Mouse (Mus musculus) megakaryocyte, embryonic 14.5 days (primary cell): ENCODE measurements around the gene Dctn5. TPM values are rescaled to one million over a fixed set of nuclear protein-coding genes. Genes with fewer than 3 reads are reported as not detected.

Experiments used
- H3K27me3 ChIP-seq: replicated peaks from 2 replicates; pipeline ENCODE3; 2012; ENCODE audit warnings: inconsistent platforms
- H3K36me3 ChIP-seq: replicated peaks from 2 replicates; pipeline ENCODE3; 2012; ENCODE audit warnings: low read length, inconsistent platforms, mixed read lengths
- H3K4me1 ChIP-seq: 2 replicates; pipeline ENCODE4 v1.6.1; 2012; ENCODE audit warnings: inconsistent platforms
- H3K4me3 ChIP-seq: replicated peaks from 2 replicates; pipeline ENCODE3; 2012; ENCODE audit warnings: moderate library complexity, mild to moderate bottlenecking, inconsistent platforms
- H3K9me3 ChIP-seq: 2 replicates; pipeline ENCODE4 v1.6.1; 2012; ENCODE audit warnings: inconsistent platforms
- FLI1 ChIP-seq: IDR thresholded peaks from 2 replicates; pipeline ENCODE4 v1.6.1; 2012; ENCODE audit warnings: low read length, inconsistent platforms, mixed read lengths
- GATA1 ChIP-seq: IDR thresholded peaks from 3 replicates; pipeline ENCODE4 v1.6.1; 2012; ENCODE audit warnings: mixed read lengths, low read length, inconsistent platforms, borderline replicate concordance
- polyA plus RNA-seq: library from polyadenylated mRNA; stranded (reverse); fragments of >175 nt; gene quantifications from 2 replicates; pipeline ENCODE4 v1.2.3, GENCODE M21; 2012; ENCODE audit warnings: low replicate concordance; ENCODE audit not compliant: insufficient read depth

Dctn5 gene
- polyA plus RNA-seq, 1 experiment: 7.6 TPM

DNA sequence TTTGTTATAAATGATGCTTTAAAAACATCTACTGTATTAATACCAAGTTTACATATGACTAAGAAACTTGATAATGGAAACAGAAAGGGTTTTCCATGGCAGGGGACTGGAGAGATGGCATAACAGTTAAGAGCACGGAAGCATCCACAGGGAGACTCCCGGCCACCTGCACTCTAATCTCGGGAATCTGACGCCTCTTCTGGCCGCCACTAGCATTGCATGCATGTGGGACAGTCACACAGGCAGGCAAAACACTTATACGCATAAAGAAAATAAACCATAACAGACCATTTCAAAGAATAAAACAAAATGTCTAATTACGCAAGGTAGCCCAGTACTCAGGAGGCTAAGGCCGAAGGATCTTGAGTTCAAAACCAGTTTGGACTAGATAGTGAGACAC lies 7.2 kb upstream of the Dctn5 start:
- peaks cover 95% of the 10 kb centered on the region for H3K36me3 ChIP-seq
- no peak overlapping the region for H3K4me3 ChIP-seq
- H3K27me3 ChIP-seq: no peaks in the 10 kb centered on the region
- H3K4me1 ChIP-seq: peaks cover 20% of the 10 kb centered on the region
- TF ChIP-seq FLI1: no peak
- no peaks in the 10 kb centered on the region for H3K9me3 ChIP-seq

DNA sequence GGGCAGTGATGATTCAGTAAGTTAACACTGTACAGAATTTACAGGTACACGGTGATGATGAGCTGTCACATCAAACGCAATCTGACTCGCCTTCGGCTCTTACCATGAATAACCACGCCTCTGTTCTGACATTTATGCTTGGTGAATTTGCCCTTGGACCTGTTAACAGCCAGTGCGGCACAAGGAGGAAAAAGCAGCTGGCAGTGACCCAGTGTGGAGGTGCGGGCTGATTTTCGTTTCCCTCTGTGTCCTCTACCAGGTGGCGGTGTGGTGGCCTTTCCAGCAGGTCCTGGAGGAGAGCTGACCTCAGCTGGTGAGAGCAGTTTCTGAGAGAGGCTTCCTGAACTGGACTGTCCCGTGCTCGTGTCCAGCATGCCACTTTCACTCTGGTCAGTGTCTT lies 5.9 kb upstream of the Dctn5 start:
- H3K27me3 ChIP-seq: no peaks in the 10 kb centered on the region
- H3K36me3 ChIP-seq: peaks cover 83% of the 10 kb centered on the region
- no peaks in the 10 kb centered on the region for H3K9me3 ChIP-seq
- no peak for TF ChIP-seq GATA1
- no peak for TF ChIP-seq FLI1
- H3K4me3 ChIP-seq: no peak overlapping the region
- peaks cover 33% of the 10 kb centered on the region for H3K4me1 ChIP-seq

DNA sequence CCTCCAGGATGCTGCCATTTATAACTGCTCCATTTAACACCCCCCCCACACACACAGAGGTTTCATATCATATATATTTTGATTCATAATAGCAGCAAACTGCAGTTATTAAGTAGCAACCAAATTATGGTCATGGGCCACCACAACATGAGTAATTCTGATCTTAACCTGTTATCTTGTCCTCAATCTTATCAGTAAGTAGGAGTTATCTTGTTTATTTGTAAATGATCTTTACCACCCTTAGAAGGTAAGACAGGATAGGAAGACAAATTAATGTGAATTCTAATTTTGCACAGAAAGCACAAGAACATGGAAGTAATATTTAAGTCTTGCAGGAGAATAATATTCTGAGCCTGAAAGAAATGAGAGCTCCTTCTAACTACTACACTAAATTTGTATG lies 1.0 kb upstream of the Dctn5 start:
- Histone ChIP-seq H3K9me3 (no peaks in the 10 kb centered on the region), H3K4me1 (peaks cover 39% of the 10 kb centered on the region), H3K4me3 (peak overlapping the region; percentile 97), H3K27me3 (no peaks in the 10 kb centered on the region), H3K36me3 (peaks cover 57% of the 10 kb centered on the region)
- TF ChIP-seq GATA1 (0 out of 3 replicates have a peak, but pooled peaks have one; percentile 12), FLI1 (no peak)

DNA sequence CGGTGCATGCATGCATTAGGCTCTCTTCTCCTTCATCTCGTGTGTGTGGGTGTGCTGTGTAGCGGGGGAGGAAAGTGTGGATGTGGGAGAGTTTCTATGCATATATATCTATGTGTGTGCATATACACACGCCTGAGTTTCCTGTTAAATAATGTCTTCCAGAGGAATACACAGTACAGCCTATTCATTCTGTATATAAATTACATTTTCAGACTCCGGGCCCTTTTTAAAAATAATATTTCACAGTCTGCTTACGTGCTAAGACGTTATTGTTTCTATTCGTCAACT lies 441 bp downstream of the Dctn5 start:
- H3K9me3 ChIP-seq: no peaks in the 10 kb centered on the region
- peaks cover 42% of the 10 kb centered on the region for H3K4me1 ChIP-seq
- no peak for TF ChIP-seq GATA1
- no peak for TF ChIP-seq FLI1
- peaks cover 56% of the 10 kb centered on the region for H3K36me3 ChIP-seq
- no peaks in the 10 kb centered on the region for H3K27me3 ChIP-seq
- H3K4me3 ChIP-seq: peak overlapping the region; percentile 97

DNA sequence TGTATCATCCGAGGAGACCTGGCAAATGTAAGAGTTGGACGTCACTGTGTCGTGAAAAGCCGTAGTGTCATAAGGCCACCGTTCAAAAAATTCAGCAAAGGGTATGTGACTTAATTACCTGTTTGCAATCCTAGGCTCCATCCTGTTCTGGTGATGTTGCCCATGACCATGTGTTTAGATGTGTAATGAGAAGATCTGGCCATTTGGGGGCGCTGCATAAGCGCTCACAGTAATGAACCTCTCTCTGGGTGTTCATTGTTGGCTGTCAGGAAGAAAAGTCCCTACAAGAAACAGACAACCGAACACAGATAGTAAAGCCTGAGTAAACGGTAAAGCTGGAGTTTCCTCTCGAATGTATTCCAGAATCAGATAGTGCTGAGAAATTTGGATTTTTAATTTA lies 2.2 kb downstream of the Dctn5 start:
- TF ChIP-seq GATA1 (no peak), FLI1 (no peak)
- Histone ChIP-seq H3K27me3 (no peaks in the 10 kb centered on the region), H3K9me3 (no peaks in the 10 kb centered on the region), H3K36me3 (peaks cover 57% of the 10 kb centered on the region), H3K4me3 (no peak overlapping the region), H3K4me1 (peaks cover 42% of the 10 kb centered on the region)

DNA sequence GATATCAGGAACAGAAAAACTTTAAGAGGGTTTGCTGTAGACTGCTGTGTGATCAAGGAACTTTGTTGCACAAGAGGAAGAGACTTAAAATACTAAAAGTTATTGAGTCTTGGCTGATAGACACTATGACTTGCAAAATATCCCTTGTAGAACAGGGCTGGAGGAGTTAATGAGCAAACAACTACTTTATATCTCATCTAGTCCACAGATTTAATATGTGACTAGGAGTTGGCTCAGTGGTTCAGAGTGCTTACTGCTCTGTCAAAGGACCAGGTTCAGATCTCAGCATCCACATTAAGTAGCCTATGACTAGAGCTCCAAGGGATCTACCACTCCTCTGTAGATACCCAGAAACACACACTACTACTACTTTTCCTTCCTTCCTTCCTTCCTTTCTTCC lies 4.2 kb downstream of the Dctn5 start:
- Histone ChIP-seq H3K4me3 (no peak overlapping the region), H3K4me1 (peaks cover 23% of the 10 kb centered on the region), H3K36me3 (peaks cover 73% of the 10 kb centered on the region), H3K9me3 (no peaks in the 10 kb centered on the region), H3K27me3 (no peaks in the 10 kb centered on the region)
- no peak for TF ChIP-seq GATA1
- TF ChIP-seq FLI1: no peak

DNA sequence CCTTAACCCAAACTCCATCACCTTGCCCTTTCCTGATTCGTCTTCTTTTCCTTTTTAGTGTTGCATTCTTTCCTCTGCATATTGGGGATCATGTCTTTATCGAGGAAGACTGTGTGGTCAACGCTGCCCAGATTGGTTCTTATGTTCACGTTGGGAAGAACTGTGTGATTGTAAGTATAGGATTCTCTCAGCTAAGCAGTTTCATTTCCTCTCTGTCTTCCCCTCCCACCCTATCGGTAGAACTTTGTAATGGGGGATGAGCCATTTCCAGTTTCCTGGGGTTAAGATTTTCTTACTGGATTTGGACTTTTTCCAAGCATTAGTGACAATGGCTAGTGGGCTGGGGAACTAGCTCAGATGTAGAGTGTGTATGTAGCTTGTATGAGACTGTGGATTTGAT lies 5.3 kb downstream of the Dctn5 start:
- TF ChIP-seq GATA1: no peak
- TF ChIP-seq FLI1: no peak
- no peak overlapping the region for H3K4me3 ChIP-seq
- H3K36me3 ChIP-seq: peaks cover 85% of the 10 kb centered on the region
- H3K9me3 ChIP-seq: no peaks in the 10 kb centered on the region
- H3K4me1 ChIP-seq: peaks cover 23% of the 10 kb centered on the region
- no peaks in the 10 kb centered on the region for H3K27me3 ChIP-seq

DNA sequence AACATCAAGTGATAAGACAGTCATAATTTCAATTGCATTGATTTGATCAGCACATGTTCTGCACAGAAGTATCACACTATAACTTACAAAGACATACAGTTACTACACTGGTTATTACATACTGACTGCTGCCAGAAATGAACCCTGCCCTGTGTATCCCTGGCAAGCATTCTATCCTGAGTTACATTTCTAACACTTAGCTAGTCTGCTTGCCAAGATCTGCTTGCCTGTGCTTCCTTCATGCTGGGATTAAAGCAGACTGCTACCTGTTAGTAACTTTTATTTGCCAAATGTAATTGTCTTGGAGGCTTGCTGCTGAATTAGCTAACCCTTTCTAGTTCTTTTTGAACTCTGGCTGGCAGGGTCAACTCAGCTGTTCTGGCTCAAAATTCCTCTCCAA lies 8.2 kb downstream of the Dctn5 start:
- no peak overlapping the region for H3K4me3 ChIP-seq
- peaks cover 96% of the 10 kb centered on the region for H3K36me3 ChIP-seq
- no peaks in the 10 kb centered on the region for H3K9me3 ChIP-seq
- TF ChIP-seq FLI1 (no peak), GATA1 (no peak)
- H3K27me3 ChIP-seq: no peaks in the 10 kb centered on the region
- H3K4me1 ChIP-seq: peaks cover 9% of the 10 kb centered on the region

DNA sequence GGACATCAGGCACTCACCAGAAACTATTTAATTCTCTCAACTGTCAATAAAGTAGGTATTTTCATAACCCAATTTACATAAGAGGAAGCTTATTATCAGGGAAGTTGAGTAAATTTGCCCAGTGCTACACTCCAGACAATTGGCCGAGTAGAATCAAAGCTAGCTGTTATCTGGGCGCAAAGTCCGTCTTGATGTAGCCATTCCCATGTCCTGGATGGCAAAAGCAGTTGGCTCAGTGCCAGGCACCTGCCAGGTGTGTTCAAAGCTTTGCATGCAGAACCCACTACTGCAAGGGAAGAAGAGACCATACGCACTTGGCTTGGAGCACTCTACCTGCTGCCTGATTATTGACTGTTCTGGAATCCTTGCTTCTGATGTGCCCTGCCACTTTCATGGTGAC lies 19.6 kb downstream of the Dctn5 start:
- TF ChIP-seq GATA1 (no peak), FLI1 (no peak)
- Histone ChIP-seq H3K27me3 (no peaks in the 10 kb centered on the region), H3K4me1 (peaks cover 25% of the 10 kb centered on the region), H3K4me3 (no peak overlapping the region), H3K36me3 (peaks cover 80% of the 10 kb centered on the region), H3K9me3 (no peaks in the 10 kb centered on the region)

DNA sequence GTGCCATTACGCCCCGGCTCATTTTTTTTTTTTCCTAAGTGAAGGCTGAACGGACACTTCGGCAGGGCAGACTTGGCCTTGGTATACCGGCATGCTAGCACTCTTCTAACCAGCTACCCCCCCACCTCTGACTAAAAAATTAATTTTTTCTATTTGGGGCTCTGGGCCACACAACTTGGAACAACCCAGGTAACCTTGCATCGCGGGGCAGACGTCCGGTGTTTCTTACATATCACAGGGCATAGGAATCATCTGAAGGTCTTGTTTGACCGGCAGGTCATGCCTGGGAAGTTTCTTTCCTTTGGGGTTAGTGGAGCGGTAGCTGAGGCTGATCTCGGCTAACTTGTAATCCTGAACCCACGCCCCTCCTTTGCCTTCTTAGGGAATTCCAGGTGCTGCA lies 25.6 kb downstream of the Dctn5 start:
- Histone ChIP-seq H3K9me3 (no peaks in the 10 kb centered on the region), H3K4me3 (peak overlapping the region; percentile 97), H3K27me3 (no peaks in the 10 kb centered on the region), H3K4me1 (peaks cover 65% of the 10 kb centered on the region), H3K36me3 (peaks cover 48% of the 10 kb centered on the region)
- no peak for TF ChIP-seq FLI1
- TF ChIP-seq GATA1: no peak

DNA sequence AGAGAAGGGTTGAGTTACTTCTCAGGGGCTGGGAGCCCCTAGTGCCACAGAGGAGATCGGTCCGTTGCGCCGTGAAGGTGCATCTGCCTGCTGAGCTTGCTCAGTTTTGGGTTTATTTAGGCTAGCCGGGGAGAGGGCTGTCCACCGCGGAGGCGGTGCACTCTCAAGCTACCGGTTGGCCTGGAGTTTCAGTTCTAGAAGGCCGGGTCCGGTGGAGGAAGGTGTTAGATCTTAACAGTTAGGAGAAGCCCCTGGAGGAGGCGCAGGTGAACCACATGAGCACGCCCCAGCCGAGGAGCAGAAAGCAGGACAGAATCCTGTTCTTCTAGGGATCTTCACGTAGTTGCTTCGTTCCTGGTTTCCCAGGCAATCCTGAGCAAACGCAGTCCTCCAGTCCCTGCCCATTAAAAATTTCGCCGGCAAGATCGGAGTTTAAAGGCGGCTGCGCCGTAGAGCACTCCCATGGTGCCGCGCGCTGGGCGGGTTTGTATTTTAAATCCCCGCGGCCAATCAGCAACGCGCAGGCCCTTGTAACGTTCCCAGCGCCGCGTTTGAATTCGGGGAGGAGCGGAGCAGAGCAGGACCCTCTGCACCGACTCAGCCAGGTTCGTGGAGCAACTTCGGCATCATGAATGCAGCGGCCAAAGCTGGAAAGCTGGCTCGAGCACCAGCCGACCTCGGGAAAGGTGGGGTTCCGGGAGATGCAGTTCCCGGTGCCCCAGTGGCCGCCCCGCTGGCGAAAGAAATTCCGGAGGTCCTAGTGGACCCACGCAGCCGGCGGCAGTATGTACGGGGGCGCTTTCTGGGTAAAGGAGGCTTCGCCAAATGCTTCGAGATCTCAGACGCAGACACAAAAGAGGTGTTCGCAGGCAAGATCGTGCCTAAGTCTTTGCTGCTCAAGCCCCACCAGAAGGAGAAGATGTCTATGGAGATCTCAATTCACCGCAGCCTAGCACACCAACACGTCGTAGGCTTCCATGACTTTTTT lies 26.4 kb downstream of the Dctn5 start, which contains the start of gene Plk1:
Gene Plk1 (plus strand): TSS at position 525 of the 988 bp plus-strand sequence.
- Histone ChIP-seq H3K9me3 (no peaks in the 10 kb centered on the region), H3K4me1 (peaks cover 71% of the 10 kb centered on the region), H3K36me3 (peaks cover 48% of the 10 kb centered on the region), H3K4me3 (peak within 1 kb of the TSS; percentile 97), H3K27me3 (no peaks in the 10 kb centered on the region)
- TF ChIP-seq GATA1 (no peak), FLI1 (peak; percentile 66; the same call in 1 of the 2 replicates)
